Mouse (Mus musculus): ENCODE data around the gene Ipo8. TPM values are rescaled to one million over a fixed set of nuclear protein-coding genes. Genes with fewer than 3 reads are reported as not detected.

The Ipo8 gene
- polyA plus RNA-seq, 1 experiment from 2014 or later = 28.9 TPM

GRCm38 (mm10) chr6:148732920-148733319 is 98.3 kb downstream of the Ipo8 start:
- no peak for TF ChIP-seq CTCF (IDR thresholded peaks at IDR 0.05; ENCODE audit: low read depth)
- WGBS = 69% methylated on average over 1 of the region's 1 CpGs
- Histone ChIP-seq H3K27ac (ENCODE audit: low read depth) (no peak overlapping the region), H3K9me3 (ENCODE audit: low read depth, low read length) (no peaks in the 10 kb centered on the region), H3K4me2 (no peak overlapping the region), H3K4me1 (ENCODE audit: insufficient read depth) (no peaks in the 10 kb centered on the region), H3K27me3 (ENCODE audit: insufficient read depth, low read length) (no peaks in the 10 kb centered on the region), H3K36me3 (ENCODE audit: insufficient read depth) (no peaks in the 10 kb centered on the region), H3K9ac (no peak overlapping the region), H3K4me3 (ENCODE audit: low read depth, low read length) (no peak overlapping the region)
- DNase-seq (no peak), ATAC-seq (ENCODE audit: insufficient read depth) (no peak)

GRCm38 (mm10) chr6:148728571-148728970 is 102.7 kb downstream of the Ipo8 start:
- Histone ChIP-seq H3K9me3 (ENCODE audit: low read depth, low read length) (no peaks in the 10 kb centered on the region), H3K4me3 (ENCODE audit: low read depth, low read length) (no peak overlapping the region), H3K9ac (no peak overlapping the region), H3K27ac (ENCODE audit: low read depth) (no peak overlapping the region), H3K4me1 (ENCODE audit: insufficient read depth) (no peaks in the 10 kb centered on the region), H3K36me3 (ENCODE audit: insufficient read depth) (no peaks in the 10 kb centered on the region), H3K4me2 (no peak overlapping the region), H3K27me3 (ENCODE audit: insufficient read depth, low read length) (no peaks in the 10 kb centered on the region)
- no peak for TF ChIP-seq CTCF (IDR thresholded peaks at IDR 0.05; ENCODE audit: low read depth)
- 35% methylated on average over 3 of the region's 3 CpGs for whole genome bisulfite sequencing
- no peak for ATAC-seq (ENCODE audit: insufficient read depth)
- DNase-seq = no peak

- DNase-seq = no peak
- Histone ChIP-seq H3K4me3 (ENCODE audit: low read depth, low read length) (no peak overlapping the region), H3K9me3 (ENCODE audit: low read depth, low read length) (no peaks in the 10 kb centered on the region), H3K36me3 (ENCODE audit: insufficient read depth) (no peaks in the 10 kb centered on the region), H3K27ac (ENCODE audit: low read depth) (no peak overlapping the region), H3K27me3 (ENCODE audit: insufficient read depth, low read length) (no peaks in the 10 kb centered on the region), H3K4me1 (ENCODE audit: insufficient read depth) (no peaks in the 10 kb centered on the region), H3K9ac (no peak overlapping the region), H3K4me2 (no peak overlapping the region)
- TF ChIP-seq CTCF (IDR thresholded peaks at IDR 0.05; ENCODE audit: low read depth) = no peak
- 46% methylated on average over 6 of the region's 6 CpGs for WGBS
- ATAC-seq (ENCODE audit: insufficient read depth) = no peak
These were observed 103.3 kb downstream of the Ipo8 start for GRCm38 (mm10) chr6:148727871-148728524.

- DNase-seq = no peak
- no peak overlapping the region for H3K4me2 ChIP-seq
- H3K27ac ChIP-seq (ENCODE audit: low read depth) = no peak overlapping the region
- no peaks in the 10 kb centered on the region for H3K9me3 ChIP-seq (ENCODE audit: low read depth, low read length)
- H3K27me3 ChIP-seq (ENCODE audit: insufficient read depth, low read length) = no peaks in the 10 kb centered on the region
- H3K9ac ChIP-seq = no peak overlapping the region
- H3K4me3 ChIP-seq (ENCODE audit: low read depth, low read length) = no peak overlapping the region
- TF ChIP-seq CTCF (IDR thresholded peaks at IDR 0.05; ENCODE audit: low read depth) = no peak
- H3K36me3 ChIP-seq (ENCODE audit: insufficient read depth) = no peaks in the 10 kb centered on the region
- 59% methylated on average over 3 of the region's 3 CpGs for WGBS
- H3K4me1 ChIP-seq (ENCODE audit: insufficient read depth) = no peaks in the 10 kb centered on the region
- no peak for ATAC-seq (ENCODE audit: insufficient read depth)
These were observed 106.8 kb downstream of the Ipo8 start for GRCm38 (mm10) chr6:148724453-148724852.

Other genes with a start within 250 kb of the Ipo8 start
- 10.4 and 11.2 TPM in 2 replicates for gene Caprin2, start 64.8 kb upstream of the Ipo8 start, polyA plus RNA-seq (2014; fragmentation: Nextera tagmentation; extraction: Ambion mirVana)
- gene Sinhcaf, start 115.0 kb upstream of the Ipo8 start, polyA plus RNA-seq (2014; fragmentation: Nextera tagmentation; extraction: Ambion mirVana) = 150 and 151 TPM in 2 replicates